Mouse (Mus musculus) forebrain, embryonic 15.5 days (tissue): ENCODE measurements around the gene C77080. TPM values are rescaled to one million over a fixed set of nuclear protein-coding genes. Genes with fewer than 3 reads are reported as not detected.
"Not testable (repeated sequence)": the region's sequence is repeated elsewhere in the genome, so short reads cannot be mapped to it uniquely, and the experiment has no call there.

ENCODE experiments used
- ATAC-seq: fragments of 200-750 bp; cut with Nextera tagmentation; replicated peaks from 2 replicates; pipeline ENCODE4 v1.8.0; 2017; ENCODE audit warnings: mild to moderate bottlenecking, moderate TSS enrichment, moderate library complexity
- H3K27ac ChIP-seq: fragments of 300-500 bp; sonication (generic); replicated peaks from 2 replicates; pipeline ENCODE4 v1.5.1; 2015; ENCODE audit warnings: mild to moderate bottlenecking, inconsistent platforms
- H3K27me3 ChIP-seq: fragments of 300-500 bp; sonication (generic); 2 replicates; pipeline ENCODE4 v1.6.1; 2015; ENCODE audit warnings: inconsistent platforms
- H3K36me3 ChIP-seq: fragments of 300-500 bp; sonication (generic); 2 replicates; pipeline ENCODE4 v1.6.1; 2015; ENCODE audit warnings: mild to moderate bottlenecking, inconsistent platforms
- H3K4me1 ChIP-seq: fragments of 300-500 bp; sonication (generic); 2 replicates; pipeline ENCODE4 v1.6.1; 2015; ENCODE audit warnings: inconsistent platforms
- H3K4me2 ChIP-seq: fragments of 300-500 bp; sonication (generic); replicated peaks from 2 replicates; pipeline ENCODE4 v1.6.1; 2015; ENCODE audit warnings: mild to moderate bottlenecking, inconsistent platforms
- H3K4me3 ChIP-seq: fragments of 300-500 bp; sonication (generic); 2 replicates; pipeline ENCODE4 v1.5.1; 2015; ENCODE audit warnings: mild to moderate bottlenecking, inconsistent platforms
- H3K9ac ChIP-seq: fragments of 300-500 bp; sonication (generic); replicated peaks from 2 replicates; pipeline ENCODE4 v1.6.1; 2015; ENCODE audit warnings: mild to moderate bottlenecking, inconsistent platforms
- H3K9me3 ChIP-seq: fragments of 300-500 bp; sonication (generic); 2 replicates; pipeline ENCODE4 v1.6.1; 2016; ENCODE audit warnings: inconsistent platforms
- WGBS: fragments of 180-500 bp; shearing (Covaris S2); methylation state at CpG from one replicate; pipeline ENCODE4 v1.1.7; 2015; ENCODE audit warnings: mixed read lengths; 5-methylcytosine and 5-hydroxymethylcytosine counted together
- polyA plus RNA-seq: library from polyadenylated mRNA; unstranded; fragments of >200 nt; fragmentation: Nextera tagmentation; extraction: Ambion mirVana; gene quantifications from 2 replicates; pipeline ENCODE4 v1.2.1, GENCODE M21; 2015

The C77080 gene
- polyA plus RNA-seq, 1 experiment from 2014 or later = 4.1 TPM

DNA sequence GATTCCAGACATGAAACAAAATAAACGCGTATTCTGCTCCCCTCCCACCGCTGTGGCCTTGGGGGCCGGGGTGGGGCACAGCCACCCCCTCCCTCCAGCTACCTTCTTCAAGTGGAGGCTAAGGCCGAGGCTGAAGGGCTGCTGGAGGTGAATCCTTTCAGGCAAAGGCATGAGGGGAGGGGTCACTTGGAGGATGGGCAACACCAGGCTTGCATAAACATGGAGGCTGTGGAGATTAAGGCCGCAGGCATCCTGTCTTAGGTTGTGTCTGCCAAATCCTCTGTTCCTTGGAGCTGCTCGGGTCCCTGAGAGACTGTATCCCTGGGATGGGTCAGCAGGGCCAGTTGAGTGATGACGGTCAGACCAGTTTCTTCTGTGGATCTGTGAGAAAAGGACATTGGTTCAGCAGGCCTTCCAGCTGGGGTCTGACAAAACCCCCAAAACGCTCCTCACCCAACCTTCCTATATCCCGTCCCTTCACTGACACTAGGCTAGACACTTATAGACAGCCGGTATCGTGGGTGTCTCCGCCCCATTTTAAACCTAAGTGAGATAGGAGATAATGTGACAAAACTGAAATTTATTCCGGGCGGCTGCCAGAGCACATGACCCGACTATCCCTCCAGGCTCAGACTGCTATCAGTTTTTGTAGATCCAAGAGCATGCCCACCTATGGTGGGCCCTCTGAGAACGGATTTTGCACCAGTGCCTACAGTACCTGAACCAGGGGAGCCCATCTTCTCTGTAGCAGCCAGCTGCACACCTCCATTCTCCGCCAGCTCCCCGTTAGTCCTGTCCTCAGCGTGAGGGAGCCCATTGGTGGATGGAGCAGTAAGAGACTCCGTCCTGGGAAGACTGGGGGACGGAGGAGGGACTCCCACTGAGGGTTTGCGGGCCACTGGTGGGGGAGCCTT is 39.9 kb downstream of the C77080 start:
- H3K9ac ChIP-seq = no peak overlapping the region
- no peaks in the 10 kb centered on the region; the same call in 1 of the 2 replicates for H3K27me3 ChIP-seq
- peaks cover 16% of the 10 kb centered on the region for H3K4me1 ChIP-seq
- H3K4me3 ChIP-seq = no peak overlapping the region
- peaks cover 38% of the 10 kb centered on the region for H3K36me3 ChIP-seq
- no peak overlapping the region for H3K4me2 ChIP-seq
- no peak overlapping the region for H3K27ac ChIP-seq
- WGBS = 76% methylated on average over 23 of the region's 23 CpGs
- no peaks in the 10 kb centered on the region for H3K9me3 ChIP-seq
- ATAC-seq = no peak

DNA sequence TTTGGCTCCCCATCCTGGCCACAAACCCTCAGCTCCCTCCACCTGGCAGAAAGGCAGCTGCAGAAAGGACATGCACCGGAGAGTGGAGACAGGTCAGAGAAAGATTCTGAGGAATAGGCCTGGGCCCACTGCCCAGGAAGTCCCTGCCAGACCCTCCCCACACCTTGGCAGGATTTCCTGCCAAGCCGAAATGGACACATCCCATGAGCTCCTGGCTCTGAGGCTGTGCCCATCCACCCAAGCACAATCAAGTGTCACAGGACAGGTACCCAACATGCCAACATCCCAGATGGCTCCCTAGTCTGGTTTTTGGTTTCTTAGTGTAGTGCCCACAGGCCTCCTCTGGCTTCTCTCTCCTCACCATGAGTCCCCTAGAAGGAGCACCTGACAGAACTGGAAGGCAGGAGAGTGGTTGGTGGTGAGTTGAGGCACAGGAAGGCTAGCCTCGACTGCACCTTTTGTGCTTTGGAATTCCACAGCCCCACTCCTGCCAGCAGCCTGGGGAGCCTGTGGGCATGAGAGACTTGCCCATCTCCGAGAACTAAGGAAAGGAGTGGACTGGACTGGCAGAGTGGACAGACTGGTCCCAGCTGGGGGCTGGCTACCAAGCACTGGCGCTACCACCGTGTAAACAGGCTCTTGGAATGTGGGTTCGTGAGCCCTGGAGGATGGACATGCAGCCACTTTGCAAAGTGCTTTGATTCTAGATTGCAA is 40.7 kb downstream of the C77080 start:
- no peak overlapping the region for H3K4me3 ChIP-seq
- H3K4me2 ChIP-seq = no peak overlapping the region
- H3K36me3 ChIP-seq = peaks cover 44% of the 10 kb centered on the region
- ATAC-seq = no peak
- no peak overlapping the region for H3K9ac ChIP-seq
- H3K4me1 ChIP-seq = peaks cover 10% of the 10 kb centered on the region
- H3K27me3 ChIP-seq = no peaks in the 10 kb centered on the region; the same call in 1 of the 2 replicates
- WGBS = 71% methylated on average over 7 of the region's 7 CpGs
- no peak overlapping the region for H3K27ac ChIP-seq
- H3K9me3 ChIP-seq = no peaks in the 10 kb centered on the region

DNA sequence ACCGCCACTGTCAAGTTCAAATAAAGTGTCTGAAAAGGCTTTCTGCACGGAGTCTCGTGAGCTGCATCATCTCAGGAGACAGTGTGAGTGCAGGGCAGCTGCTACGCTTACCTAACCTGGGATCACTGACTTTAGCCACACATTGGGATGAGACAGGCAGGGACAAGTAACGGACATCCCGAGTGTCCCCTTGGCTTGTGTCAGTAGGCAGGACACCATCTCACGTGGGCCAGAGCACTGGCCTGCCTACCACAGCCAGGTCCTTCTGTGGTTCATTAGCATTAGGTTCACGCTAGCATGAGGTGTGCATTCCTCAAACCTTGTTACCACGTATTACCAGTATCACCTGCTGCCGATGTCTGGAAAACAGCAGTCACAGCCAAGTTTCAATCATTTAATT is 42.0 kb downstream of the C77080 start:
- Histone ChIP-seq H3K27me3 (no peaks in the 10 kb centered on the region), H3K4me1 (peaks cover 10% of the 10 kb centered on the region), H3K27ac (no peak overlapping the region), H3K9me3 (no peaks in the 10 kb centered on the region), H3K36me3 (peaks cover 57% of the 10 kb centered on the region), H3K4me2 (no peak overlapping the region), H3K4me3 (no peak overlapping the region), H3K9ac (no peak overlapping the region)
- WGBS = 84% methylated on average over 10 of the region's 10 CpGs
- ATAC-seq = no peak

DNA sequence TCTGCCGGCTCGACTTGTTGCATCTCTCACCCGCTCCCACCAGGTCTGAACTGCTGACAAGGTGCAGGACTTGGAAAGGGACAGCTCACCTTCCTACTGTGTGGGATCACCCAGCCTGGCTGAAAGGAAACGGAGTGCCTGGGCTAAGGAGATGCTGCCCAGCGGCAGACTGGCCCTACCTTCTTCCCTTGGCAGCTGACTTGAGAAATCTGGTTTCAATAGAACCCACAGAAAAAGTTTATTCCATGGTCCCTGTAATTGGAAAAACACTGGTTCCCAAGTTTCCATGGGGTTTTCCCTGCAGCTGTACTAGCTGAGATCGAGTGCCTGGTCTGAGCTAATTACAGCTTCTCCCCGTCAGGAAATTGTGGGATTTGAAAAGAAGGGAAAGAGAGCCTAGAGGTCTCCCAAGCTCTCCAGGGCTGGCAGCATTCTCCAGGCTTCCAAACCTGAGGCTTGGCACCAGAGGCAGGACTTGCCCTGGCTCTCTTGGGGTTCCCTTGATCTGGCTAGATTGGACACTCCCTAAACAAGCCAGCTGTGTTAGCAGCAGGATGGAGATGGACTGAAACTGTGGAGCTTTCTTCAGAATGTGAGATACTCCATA is 42.5 kb downstream of the C77080 start:
- Histone ChIP-seq H3K36me3 (peaks cover 62% of the 10 kb centered on the region), H3K9me3 (no peaks in the 10 kb centered on the region), H3K27ac (no peak overlapping the region), H3K4me2 (no peak overlapping the region), H3K4me1 (peaks cover 7% of the 10 kb centered on the region), H3K4me3 (no peak overlapping the region), H3K27me3 (no peaks in the 10 kb centered on the region), H3K9ac (no peak overlapping the region)
- ATAC-seq = no peak
- WGBS = 81% methylated on average over 7 of the region's 7 CpGs

DNA sequence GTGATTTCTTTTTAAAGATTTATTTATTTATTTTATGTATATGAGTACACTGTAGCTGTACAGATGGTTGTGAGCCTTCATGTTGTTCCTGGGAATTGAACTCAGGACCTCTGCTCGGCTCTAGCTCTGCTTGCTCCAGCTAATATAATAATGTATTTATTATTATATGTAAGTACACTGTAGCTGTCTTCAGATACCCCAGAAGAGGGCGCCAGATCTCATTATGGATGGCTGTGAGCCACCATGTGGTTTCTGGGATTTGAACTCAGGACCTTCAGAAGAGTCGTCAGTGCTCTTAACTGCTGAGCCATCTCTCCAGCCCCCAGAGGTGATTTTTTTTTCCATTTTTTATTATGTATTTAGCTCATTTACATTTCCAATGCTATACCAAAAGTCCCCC is 48.7 kb downstream of the C77080 start:
- ATAC-seq, H3K4me1 ChIP-seq, H3K4me2 ChIP-seq, H3K9me3 ChIP-seq, H3K27ac ChIP-seq, H3K9ac ChIP-seq, H3K4me3 ChIP-seq, H3K27me3 ChIP-seq: not testable (repeated sequence)
- 72% methylated on average over 3 of the region's 3 CpGs for WGBS
- peaks cover 86% of the 10 kb centered on the region for H3K36me3 ChIP-seq

DNA sequence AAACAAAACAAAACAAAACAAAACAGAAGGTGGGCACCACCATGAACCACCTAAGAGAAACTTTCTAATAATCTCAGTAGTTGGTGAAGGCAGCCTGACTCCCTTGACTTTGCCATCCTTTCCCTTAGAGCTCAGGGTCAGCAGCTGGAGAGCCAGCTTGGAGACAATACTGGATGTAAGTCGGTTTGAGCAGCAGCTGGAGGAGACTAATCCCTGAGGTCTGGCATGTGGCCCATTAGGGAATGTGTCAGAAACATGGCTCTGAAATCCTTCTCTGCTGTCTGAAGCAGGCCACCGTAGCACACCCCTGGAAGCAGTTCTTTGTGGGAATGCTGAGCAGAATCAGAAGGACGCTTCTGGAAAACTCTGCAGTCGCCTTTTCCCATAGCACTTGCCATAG is 49.7 kb downstream of the C77080 start:
- H3K36me3 ChIP-seq = peaks cover 87% of the 10 kb centered on the region
- no peak overlapping the region for H3K4me3 ChIP-seq
- WGBS = 81% methylated on average over 4 of the region's 4 CpGs
- H3K27me3 ChIP-seq = no peaks in the 10 kb centered on the region
- H3K9ac ChIP-seq = no peak overlapping the region
- ATAC-seq = no peak
- H3K9me3 ChIP-seq = no peaks in the 10 kb centered on the region
- no peaks in the 10 kb centered on the region for H3K4me1 ChIP-seq
- no peak overlapping the region for H3K4me2 ChIP-seq
- no peak overlapping the region for H3K27ac ChIP-seq

DNA sequence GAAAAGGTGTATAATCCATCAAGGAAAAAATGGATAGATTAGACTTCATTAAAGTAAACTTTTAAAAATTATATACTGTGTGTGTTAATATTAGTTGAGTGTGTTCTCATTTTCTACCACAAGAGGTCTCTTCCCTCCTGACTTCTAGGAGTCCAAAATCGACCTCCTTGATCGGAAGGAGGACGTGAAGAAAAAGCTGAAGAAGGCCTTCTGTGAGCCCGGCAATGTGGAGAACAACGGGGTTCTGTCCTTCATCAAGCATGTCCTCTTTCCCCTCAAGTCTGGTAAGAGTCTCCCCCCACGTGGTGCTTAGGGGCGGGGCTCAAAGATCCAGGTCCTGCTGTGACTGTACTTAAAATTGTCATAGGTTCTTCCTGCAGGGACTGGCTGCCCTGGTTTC is 51.7 kb downstream of the C77080 start:
- Histone ChIP-seq H3K36me3 (peaks cover 85% of the 10 kb centered on the region), H3K4me3 (no peak overlapping the region), H3K4me1 (no peaks in the 10 kb centered on the region), H3K9ac (no peak overlapping the region), H3K27ac (no peak overlapping the region), H3K4me2 (no peak overlapping the region), H3K27me3 (no peaks in the 10 kb centered on the region), H3K9me3 (no peaks in the 10 kb centered on the region)
- ATAC-seq = no peak
- 48% methylated on average over 7 of the region's 7 CpGs for WGBS

DNA sequence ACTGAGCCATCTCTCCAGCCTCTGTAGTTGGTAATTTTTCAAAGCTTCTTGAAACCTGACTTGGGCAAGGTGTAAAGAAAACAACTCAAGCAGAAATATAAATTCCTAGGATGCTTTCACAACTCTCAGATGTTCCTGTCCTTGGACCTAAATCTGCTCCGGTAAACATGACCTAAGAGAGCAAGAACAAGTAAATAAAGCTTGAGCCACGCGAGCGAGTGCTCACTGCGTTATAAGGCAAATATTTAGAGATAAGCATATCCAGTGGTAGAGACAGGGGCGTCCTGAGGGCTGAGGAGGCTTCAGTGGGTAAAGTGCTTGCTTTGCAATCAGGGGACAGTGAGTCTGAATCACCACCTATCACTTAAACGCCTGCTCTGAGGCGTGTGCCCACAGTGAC is 54.4 kb downstream of the C77080 start:
- peaks cover 87% of the 10 kb centered on the region for H3K36me3 ChIP-seq
- H3K4me2 ChIP-seq = no peak overlapping the region
- H3K4me1 ChIP-seq = no peaks in the 10 kb centered on the region
- no peak for ATAC-seq
- H3K27me3 ChIP-seq = no peaks in the 10 kb centered on the region
- no peaks in the 10 kb centered on the region for H3K9me3 ChIP-seq
- no peak overlapping the region for H3K4me3 ChIP-seq
- no peak overlapping the region for H3K9ac ChIP-seq
- no peak overlapping the region for H3K27ac ChIP-seq
- WGBS = 95% methylated on average over 8 of the region's 8 CpGs

DNA sequence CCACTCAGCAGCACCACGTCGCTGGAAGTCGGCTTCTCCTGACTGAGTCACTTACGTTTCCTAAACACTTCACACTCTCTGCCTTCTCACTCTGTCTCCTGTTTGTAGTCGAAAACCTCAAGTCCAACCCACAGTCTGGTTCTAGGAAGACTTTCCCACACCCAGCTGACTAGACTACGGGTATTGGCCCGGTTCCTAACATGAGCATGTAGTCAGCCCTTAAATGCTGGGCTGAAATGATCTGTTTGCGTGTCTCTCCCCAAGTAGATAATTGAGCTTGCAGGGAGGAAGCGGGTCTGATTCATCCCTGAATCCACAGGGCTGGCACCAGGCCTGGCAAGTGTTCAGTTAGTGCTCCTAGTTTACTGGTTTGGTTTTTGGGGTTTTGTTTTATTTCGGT is 56.5 kb downstream of the C77080 start:
- Histone ChIP-seq H3K9ac (no peak overlapping the region), H3K4me3 (no peak overlapping the region), H3K36me3 (peaks cover 87% of the 10 kb centered on the region), H3K9me3 (no peaks in the 10 kb centered on the region), H3K27ac (no peak overlapping the region), H3K4me2 (no peak overlapping the region), H3K27me3 (no peaks in the 10 kb centered on the region), H3K4me1 (no peaks in the 10 kb centered on the region)
- ATAC-seq = no peak
- 93% methylated on average over 10 of the region's 10 CpGs for WGBS

DNA sequence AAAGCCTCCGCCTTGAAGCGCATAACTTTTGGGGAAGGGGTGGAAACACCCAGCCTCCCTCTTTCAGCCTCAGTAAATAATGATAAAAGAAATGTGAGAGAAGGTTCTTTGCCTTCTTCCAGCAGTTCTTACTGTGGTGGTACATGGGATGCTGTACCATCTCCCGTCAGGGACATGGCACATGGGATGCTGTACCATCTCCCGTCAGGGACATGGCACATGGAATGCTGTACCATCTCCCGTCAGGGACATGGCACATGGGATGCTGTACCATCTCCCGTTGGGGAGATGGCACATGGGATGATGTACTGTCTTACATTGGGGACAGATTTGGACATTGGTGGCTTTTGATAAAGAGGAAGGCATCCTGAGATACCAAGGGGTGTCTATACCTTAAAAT is 63.7 kb downstream of the C77080 start:
- WGBS = 96% methylated on average over 6 of the region's 6 CpGs
- no peak for ATAC-seq
- no peaks in the 10 kb centered on the region for H3K27me3 ChIP-seq
- H3K4me3 ChIP-seq = no peak overlapping the region
- H3K9me3 ChIP-seq = no peaks in the 10 kb centered on the region
- peaks cover 62% of the 10 kb centered on the region for H3K36me3 ChIP-seq
- H3K9ac ChIP-seq = no peak overlapping the region
- H3K4me1 ChIP-seq = no peaks in the 10 kb centered on the region
- H3K27ac ChIP-seq = no peak overlapping the region
- H3K4me2 ChIP-seq = no peak overlapping the region

DNA sequence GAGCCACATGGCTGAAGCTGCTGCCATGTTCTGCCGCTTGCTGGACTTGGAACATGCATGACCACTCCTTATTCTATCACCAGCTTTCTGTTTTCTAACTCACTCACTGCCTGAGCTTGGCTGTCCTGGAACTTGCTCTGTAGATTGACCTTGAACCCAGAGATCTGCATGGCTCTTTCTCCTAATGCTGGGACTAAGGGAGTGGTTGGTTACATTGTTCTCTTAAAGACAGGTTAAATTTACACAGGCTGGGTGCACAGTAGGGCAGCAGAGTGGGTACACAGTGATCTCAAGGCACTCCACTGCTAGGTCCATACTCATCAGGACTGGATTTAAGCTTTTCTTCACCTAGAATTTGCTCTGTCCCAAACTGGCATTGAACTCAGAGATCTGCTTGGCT is 66.9 kb downstream of the C77080 start:
- H3K4me2 ChIP-seq = no peak overlapping the region
- peaks cover 19% of the 10 kb centered on the region for H3K4me1 ChIP-seq
- H3K27ac ChIP-seq = no peak overlapping the region
- WGBS = 89% methylated on average over 1 of the region's 1 CpGs
- no peaks in the 10 kb centered on the region for H3K9me3 ChIP-seq
- no peak overlapping the region for H3K4me3 ChIP-seq
- no peak for ATAC-seq
- H3K36me3 ChIP-seq = peaks cover 35% of the 10 kb centered on the region
- H3K9ac ChIP-seq = no peak overlapping the region
- H3K27me3 ChIP-seq = no peaks in the 10 kb centered on the region

DNA sequence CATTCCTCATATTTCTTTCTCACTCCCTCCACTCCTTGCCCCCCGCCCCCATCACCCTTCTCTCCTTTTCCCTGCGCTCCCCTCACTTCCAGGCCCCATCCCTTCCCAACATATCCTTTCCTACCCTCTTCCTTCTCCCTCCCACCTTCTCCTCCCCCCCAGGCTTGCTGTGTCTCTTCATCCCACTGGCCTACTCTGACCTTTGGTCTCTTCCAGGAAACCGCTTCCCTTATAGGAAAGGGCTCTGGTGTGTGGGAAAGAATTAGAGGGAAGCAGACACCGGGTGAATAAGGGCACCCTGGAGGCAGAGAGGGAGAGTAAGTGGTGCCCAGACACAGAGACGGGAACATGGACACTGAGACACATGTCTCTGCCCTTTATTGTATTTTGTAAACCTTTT is 69.5 kb downstream of the C77080 start:
- Histone ChIP-seq H3K9ac (peak overlapping the region; percentile 76; the same call in 1 of the 2 replicates), H3K4me3 (no peak overlapping the region), H3K27me3 (no peaks in the 10 kb centered on the region), H3K9me3 (no peaks in the 10 kb centered on the region), H3K27ac (no peak overlapping the region), H3K36me3 (peaks cover 14% of the 10 kb centered on the region; the same call in 1 of the 2 replicates), H3K4me1 (peaks cover 27% of the 10 kb centered on the region), H3K4me2 (no peak overlapping the region)
- no peak for ATAC-seq
- WGBS = 78% methylated on average over 5 of the region's 5 CpGs
